Mouse (Mus musculus) cerebellum, postnatal 14 days (tissue): ENCODE measurements at regions not wholly inside any gene's neighbourhood (a gene's known extent, or its start where the extent isn't known, plus 50 kb on each side); places are given as distances from the start of the nearest gene placed in this dataset.

ENCODE experiments used
- DNase-seq, 2 experiments: peaks; one replicate each; pipeline ENCODE4 v3.0.0; 2021; ENCODE audit warnings: mixed read lengths in 2 of 2

DNA sequence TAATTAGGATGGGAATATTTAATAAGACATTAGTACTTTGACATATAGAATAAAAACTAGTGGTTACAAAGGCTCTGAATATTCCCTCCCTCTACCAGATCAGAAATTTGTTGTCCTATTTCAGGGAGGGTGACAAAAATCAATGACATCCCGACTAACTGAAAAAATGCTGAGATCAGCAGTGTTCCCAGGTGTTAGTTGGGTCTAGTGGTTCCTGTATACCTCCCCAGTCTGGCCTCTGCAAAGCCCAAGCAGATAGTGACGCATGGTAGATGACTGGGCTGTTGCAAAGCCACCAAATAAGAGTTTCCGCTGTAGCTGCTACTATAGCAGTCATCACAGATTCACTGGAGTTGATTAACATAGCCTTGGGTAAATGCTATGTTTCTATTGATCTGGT is 59.9 kb upstream of the Gm4791 start:
- no peak for DNase-seq

DNA sequence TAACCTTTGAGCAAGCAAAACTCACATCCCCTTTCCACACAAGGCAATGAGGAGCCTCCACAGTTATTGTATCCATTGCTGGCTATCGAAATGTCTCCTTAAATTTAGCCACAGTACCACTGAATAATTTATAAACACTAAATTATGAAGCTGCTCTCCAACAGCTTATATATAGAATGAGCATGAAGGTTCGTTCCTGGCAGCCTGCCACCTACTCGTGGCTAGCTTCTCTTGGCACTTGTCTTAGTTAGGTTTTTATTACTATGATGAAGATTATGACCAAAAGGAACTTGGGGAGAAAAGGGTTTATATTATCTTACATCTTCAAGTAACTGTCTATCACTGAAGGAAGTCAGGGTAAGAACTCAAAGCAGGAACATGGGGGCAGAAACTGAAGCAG is 72.9 kb upstream of the Gm4791 start:
- no peak for DNase-seq

DNA sequence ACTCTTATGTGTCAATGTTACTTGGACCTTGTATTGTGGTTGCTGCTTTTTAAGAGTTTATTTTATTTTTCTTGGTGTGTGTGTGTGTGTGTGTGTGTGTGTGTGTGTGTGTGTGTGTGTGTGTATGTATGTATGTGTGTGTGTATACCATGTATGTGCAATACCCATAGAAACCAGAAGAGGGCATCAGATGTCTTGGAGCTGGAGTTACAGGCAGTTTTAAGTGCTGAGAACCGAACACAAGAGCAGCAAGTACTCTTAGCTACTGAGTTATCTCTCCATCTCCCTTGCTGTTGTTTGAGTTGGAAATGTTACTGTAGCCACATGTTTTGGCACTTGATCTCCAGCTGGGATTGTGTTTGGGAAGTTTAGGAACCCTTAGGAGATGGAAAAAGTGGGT is 78.5 kb upstream of the Gm4791 start:
- no peak for DNase-seq

DNA sequence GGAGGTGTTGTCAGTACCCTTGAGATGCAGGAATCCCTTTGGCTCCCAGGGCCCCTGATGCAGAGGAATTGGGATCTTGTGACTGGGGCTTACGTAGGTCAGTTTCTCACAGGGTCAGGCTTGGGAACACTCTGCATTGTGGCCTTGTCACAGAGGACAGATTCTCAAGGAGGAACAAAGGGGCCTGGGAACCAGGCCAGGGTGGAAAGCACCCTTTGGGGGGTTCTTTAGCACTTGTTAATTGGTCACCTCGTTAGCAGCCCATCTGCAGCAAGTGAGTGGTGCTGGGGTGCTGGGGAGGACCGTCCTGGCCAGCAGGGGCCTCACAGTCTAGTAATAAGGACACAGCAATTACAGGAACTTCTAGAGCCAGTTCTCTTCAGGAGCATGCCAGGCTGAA is 85.3 kb upstream of the Gm4791 start:
- peak in 1 of 2 experiments; percentile 5 for DNase-seq

DNA sequence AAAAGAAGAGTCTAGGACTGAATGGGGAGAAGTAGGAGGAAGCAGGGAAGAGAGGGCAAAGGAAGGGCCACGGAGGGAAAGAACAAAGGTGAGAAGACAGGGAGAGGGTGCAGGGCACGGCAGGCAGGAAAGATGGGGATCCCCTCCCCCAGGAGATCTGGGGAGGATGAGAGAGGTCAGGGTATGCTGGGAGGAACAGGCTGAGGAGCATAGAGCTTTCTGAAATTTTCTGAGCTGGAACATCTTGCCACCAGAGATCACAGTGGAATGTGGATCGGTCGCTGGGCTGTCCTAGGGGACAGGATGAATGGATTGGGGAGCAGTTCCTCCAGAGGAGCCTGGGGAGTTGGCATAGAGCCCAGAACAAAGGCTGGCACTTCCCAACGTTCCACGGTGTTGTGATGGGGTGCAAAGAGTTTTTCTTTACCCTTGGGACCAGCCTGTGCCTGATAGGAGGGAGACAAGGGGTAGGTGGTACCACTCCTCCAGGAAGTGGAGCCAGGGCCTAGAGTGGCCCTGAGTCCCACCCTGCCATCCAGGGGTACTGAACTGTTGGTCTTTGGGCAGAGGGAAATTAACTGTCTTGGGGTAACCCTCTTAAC is 89.0 kb upstream of the Gm4791 start:
- peak; percentile 12 to 26 for DNase-seq

DNA sequence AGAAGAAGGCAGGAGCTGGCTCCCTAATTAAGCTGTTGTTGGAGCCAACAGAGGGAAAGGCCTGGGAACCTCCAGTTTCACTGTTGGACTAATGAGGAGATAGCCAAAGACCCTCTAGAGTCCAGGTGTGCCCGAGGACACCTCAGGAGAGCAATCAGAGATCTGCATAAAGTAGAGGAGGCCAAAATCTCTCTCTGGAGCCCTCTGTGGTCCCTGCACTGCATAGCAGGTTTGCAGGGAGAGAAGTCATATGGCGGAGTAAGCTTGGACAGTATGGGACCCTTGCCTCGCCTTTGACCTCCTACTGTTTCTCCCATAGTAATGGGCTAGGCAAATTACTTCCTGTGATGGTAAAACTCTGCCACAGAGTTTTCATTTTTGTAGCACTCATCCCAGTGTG is 93.5 kb upstream of the Gm4791 start:
- no peak for DNase-seq

DNA sequence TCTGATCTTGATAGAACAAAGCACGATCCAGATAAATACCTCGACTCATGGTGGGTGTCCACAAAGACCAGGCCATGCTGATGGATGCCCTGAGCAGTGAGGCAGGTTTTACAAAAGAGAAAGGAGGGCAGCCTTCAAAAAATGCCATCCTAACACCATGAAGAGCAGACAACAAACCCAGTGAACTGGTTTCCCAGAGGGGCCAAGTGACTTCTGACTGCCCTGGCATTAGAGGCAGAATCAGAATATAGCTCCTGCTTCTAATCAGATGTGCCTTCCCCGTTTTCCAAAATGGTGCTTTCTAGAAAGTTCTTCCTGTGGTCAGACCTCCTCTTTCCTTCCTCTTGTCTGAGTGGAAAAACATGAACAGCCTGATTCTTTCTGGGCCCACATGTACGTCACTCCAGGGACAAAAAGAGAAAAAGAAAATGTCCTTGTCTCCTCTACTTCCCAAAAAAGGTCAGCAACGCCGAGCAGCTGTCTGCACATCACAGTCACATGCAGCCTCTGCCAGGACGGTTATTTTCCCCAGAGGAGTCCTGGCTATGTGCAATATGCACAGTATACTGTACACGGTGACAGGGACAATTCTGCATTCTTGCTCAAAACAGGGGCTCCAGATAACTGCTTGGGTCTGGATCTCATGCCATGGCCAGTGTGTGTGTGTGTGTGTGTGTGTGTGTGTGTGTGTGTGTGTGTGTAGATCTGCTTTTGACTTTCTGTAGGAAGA is 94.9 kb upstream of the Gm4791 start:
- DNase-seq = no peak

DNA sequence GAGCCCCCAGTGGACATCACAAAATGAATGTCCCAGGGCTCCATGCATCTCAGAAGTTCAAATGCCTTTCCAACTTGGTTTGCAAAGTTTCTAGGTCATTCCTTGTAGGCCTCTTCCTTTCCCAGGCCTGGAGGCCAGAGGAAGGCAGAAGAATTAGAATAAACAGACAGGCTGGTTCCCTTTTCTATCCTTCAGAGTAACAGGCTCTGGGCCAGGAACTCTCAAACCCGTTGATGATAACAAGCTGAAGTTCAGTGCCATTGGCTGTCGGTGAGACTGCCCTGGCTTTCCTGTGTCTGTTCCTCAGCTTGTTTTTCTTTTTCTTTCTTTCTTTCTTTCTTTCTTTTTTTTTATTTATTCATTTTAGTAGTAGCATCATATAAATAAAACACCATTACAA is 99.3 kb upstream of the Gm4791 start:
- no peak for DNase-seq

DNA sequence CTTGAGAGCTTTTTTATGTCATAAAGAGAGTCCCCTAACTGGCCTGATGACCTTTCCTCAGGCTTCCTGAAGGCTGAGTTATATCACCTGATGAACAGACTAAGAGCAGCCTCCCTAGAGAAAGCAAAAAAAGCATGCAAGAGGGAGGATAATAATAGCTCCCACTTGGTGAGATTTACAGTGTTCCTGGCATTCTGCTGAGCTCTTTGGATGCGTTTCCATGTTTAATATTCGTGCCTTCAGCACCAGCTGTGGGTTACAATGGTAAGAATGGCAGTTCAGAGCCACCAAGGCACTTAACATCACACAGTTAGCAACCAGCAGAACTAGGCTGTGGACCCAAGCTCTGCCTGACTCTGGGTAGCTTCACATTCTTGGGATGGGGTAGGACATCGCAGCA is 100.4 kb upstream of the Gm4791 start:
- no peak for DNase-seq

DNA sequence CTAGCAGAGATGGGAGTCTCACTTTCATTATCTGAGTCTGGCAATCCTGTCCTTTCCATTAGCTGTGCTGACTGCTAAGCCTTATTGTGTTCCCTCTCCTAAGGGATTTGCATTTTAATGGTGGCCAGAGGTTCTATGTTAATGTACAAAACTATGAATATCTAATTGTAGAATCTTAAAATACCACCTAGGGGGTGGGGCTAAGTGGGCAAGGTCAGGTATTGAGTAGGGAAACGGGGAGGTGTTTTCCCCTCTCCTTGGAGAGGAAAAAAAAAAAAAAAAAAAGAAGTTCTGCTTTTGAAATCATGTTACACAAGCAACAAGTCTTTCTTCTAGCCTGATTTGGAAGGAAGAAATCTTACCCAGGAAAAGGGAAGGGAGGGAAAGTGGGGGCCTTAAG is 106.7 kb upstream of the Gm4791 start:
- DNase-seq = no peak

DNA sequence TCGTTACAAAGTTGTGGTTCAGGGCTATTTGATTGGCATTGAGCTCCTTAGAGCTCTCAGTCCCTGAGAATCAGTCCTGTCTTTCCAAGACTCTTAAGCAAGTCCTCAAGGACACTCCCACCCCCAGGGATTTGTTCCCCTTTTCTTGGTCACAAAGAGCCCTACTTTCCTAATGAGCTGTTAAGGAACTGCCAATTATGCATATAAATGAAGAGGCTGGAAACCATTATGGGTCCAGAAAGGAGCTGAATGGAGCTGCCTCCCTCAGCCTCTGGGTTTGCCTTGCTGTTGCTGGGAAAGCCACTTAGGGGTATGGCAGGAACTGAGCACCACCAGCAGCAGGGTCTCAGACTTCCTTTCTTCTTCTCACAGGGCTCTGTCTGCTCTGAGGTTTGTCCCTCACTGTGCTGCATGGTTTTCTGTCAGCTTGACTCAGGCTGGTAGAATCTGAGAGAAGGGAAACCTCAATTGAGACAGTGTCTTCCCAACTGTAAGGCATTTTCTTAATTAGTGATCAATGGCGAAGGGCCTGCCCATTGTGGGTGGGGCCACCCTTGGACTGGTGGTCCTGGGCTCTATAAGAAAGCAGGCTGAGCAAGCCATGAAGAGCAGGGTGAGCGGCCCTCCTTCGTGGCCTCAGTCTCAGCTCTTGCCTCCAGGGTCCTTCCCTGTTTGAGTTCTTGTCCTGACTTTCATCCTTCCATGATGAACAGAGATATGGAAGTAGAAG is 108.4 kb upstream of the Gm4791 start:
- DNase-seq = no peak

DNA sequence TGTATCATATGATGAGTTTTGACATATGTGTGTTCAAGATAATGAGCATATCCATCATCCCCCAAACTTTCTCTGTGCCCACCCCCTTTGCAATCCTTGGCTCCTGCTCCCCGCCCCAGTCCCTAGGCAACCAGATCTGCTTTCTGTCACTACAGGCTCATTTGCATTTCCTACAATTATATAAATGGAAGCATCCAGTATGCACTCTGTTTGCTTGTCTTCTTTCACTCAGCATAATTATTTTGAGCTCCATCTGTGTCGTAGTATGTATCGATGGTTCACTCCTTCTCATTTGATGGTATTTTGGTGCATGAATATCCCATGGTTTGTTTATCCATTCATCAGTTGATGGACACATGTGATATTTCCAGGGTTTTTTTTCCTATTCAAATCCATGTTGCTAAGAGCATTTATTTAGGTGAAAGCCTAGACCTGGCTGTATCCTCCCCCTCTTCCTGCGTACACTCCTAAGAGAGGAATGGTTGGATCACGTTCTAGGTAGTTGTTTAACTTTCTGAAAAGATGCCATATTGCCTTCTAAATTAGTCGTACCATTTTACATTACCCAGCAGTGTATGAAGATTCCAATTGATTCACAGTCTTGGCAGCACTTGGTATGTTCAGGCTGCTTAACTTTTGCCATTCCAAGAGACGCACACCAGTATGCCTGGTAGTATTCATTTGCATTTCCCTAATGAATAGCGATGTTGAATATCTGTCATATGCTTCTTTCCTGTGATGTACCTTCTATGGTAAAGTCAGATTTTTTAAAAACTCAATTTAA is 127.1 kb upstream of the Gm4791 start:
- no peak for DNase-seq

DNA sequence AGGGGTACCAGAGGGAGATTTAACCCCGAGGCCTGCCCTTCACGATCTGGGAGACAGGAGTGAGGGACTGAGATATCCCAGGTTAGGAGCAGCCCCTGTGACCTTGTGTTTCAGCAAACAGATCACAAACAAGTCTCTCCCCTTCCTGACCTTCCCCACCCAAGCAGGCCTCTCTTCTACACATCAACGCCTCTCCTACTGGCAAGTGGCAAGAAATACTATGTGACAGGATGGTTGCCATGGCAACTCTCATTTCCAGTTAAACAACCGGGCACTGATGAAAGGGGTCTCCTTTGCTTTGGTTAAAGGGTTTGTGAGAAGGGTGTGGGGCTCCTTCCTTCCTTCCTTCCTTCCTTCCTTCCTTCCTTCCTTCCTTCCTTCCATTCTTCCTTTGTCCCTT is 134.6 kb upstream of the Gm4791 start:
- no peak for DNase-seq

DNA sequence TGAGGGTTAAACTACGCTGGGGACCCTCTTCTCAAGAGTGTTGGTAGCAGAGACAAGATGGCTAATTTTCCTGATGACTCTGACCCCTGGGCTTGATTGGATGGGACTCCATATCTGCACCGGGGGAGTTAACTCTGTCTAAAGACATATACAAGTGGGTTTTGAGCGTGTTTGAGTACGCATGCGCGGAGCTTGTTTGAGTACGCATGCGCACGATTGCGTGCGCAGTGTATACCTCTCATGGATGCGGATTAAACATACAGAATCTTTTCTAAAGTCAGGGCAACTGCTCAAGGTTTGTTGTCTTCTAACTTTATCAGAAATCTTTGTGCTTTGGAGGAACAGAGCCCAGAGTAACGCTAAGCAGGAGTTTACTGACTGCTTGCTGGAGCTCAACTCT is 146.8 kb upstream of the Gm4791 start:
- no peak for DNase-seq

DNA sequence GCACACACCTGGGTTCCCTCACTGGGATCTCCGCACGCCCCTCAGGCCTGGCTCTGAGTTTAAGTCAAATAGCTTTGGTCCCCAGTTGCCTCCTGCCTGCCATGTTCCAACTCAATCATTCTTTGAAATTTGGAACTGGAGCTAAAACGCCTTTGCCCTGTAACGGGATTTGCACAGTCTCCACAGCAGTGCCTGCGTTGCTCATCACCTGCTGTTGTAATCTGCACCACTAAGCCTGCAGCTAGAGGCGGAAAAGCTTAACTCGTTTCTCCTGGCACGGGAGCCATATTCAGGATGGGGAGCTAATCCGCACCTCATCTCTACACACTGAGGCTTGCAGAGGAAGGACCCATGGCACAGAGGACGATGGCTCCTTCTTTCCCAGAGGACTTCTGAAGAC is 147.2 kb upstream of the Gm4791 start:
- no peak for DNase-seq

DNA sequence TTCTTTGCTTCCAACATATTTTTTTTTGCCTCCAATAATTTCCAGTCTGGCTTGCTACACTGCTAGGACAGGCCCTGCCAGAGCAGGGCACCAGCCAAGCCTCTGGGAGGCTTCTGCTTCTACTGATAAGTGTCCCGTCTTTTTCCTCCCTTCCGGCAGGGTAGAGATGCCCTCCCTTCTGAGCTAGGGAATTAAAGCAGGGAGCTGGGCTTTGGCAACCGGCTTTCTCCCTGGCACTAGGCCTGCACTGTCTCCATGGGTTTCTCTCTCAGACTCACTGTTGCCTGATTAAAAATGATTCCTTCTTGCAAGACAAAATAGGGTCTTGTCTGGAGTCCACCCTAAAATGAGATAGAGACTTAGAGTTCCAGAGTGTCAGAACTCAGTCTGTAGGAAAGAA is 153.3 kb upstream of the Gm4791 start:
- peak; percentile 77 to 80 for DNase-seq

DNA sequence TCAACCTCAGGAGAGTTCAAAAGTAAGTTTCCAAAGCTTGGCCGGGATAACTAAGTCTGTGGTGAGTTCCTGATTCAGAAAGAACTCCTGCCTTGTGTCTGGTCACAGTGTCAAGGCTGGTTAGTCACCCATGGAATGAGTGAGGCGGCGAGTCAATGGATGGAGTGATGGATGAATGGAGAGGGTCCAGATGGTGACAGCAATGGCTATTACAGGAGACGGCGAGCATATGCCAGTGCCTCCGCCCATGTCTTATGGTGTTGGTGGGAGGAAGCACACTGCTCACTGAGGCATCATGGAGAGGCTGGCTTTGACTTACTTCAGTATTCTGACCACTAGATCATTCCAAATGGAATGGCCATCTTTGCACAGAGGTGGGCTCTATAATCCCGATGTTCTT is 154.8 kb upstream of the Gm4791 start:
- peak in 1 of 2 experiments; percentile 21 for DNase-seq

DNA sequence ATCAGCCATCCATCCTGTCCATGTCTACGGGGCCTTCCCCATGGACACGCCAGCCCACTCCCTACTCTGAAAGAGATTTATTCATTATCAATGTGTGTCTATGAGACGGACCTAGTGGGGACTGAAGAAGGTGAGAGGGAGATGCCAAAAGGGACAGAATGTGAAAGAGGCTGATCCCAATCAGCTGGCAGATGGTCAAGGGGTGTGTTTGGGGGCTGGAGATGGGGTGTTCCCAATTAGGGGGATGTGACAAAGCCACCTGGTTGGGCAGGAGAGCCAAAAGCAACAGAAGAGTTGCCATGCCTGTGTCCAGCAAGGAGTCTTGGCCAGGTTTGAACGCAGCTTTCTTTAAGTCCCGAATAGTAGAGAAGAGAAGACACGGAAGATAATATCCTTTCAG is 157.0 kb upstream of the Gm4791 start:
- peak; percentile 41 to 57 for DNase-seq

DNA sequence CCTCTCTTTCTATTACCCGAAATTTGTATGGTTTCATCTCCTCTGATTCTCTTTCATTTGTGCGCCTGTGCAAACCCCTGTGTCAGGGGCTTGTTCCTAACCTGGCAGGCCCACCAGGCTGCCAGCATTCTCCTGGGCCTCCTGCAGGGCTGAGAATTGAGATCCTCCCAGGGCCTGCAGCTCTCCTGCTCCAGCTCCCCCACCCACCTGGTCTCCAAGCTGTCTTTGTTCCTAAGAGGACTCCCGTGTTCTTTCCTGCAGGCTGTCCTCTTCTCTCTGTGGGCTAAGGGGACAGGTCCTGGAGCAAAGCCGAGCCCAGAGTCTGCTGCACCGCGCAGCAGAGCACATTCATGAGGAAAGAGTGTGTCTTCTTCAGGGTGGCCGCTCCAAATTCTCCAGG is 163.3 kb upstream of the Gm4791 start:
- peak; percentile 24 to 30 for DNase-seq

DNA sequence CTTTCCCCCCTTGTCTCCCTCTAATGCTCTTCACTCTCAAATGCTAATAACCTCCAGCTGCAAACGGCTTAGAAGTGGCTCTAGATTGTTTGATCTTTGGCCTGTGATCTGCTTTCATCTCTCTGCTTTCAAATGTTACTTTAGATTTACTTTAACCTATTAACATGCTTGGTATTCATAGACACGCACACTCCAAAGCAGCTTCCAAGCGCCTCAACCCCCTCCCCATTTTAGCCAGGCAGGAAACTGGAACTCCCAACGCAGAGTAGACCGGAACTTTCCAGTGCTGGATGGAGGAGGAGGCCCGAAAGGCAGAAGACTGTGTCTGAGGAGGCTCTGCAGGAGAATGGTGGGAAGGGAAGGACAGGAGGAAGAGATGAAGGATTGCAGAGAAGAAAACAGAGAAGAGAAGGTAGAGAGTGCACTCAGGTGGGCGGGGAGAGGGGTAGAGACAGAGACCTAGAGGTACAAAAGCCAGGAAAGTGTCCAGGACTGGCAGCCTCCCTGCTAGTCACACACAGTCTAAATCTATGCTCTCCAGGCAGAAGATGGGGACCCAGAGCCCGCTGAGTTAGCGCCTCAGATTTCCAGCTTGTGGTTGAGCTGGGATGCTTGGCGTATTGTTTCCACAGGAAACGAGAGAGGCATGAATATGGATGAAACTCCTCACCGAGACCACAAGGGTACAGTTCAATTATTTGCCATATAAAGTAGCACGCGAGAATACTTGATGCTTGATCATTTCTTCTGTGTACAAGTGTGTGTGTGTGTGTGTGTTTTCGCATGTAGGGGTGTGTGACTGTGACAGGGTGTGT is 167.6 kb upstream of the Gm4791 start:
- DNase-seq = no peak

DNA sequence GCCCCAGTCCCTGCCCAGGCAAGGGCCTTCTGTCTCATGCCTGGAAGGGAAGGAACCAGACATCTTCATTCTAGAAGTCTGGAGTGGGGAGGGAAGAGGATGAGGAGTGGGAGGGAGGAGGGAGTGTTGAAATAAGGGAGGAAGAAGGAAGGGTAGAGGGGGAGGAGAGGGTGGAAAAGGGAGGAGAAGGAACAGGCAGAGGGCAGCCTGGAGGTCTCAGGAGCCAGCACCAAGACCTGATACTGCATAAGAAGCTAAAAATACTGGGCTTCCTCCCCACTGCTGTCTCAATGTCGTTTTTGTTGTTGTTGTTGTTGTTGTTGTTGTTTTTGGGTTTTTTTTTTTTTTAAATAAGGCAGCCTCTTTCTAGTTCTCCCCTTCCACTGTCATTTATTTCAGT is 168.2 kb upstream of the Gm4791 start:
- DNase-seq = no peak

DNA sequence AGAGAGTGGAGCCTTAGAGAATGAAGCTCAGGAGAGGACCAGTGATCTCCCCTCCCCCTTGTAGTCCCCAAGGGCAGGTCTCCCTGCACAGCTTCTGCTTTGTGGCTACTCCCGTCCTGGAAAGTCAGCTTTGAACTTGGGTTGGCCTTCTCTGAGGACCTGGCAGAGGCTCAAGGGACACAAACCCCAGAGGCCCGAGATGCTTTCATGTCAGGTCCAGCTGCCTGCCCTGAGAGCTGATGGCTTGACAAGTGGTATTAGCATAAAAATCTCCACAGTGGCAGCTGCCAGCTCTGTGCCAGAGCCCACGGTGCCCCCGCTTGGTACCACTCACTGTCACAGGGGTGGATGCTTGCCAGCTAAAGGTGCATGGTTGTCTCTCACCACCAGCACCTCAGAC is 173.8 kb upstream of the Gm4791 start:
- DNase-seq = no peak

DNA sequence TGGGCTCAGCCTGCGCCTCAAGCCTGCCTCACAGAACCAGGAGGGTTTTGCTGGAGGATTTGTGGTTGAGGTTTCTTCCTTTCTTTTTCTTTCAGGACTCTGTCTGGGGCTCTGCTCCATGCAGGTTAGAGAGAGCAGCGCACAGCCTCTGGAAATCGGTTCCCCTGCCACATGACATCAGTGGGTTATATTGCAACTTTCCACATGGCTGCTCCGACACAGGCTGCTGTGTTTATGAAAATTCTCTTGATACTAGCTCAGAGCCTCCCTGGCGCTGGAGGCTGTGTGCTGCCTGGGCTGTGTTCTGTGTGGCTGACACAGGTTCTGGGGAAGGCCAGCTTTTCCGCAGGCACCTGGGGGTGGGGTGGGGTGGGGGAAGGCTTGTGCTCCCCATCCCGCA is 178.7 kb upstream of the Gm4791 start:
- no peak for DNase-seq
